8 mouse cellular contexts compared by ENCODE assay signal in genomic region chr10:59951211-59952151, GRCm38 (mm10). TPM values are rescaled to one million over a fixed set of nuclear protein-coding genes. Genes with fewer than 3 reads are reported as not detected.
DNase-seq lines count a peak whose midpoint lies in the region; ATAC-seq and TF ChIP-seq lines count a peak whose summit lies in the region.

Gene Ddit4 (minus strand): TSS chr10:59951834.

- H3ac ChIP-seq in myocyte (ENCODE audit: control insufficient read depth, insufficient read length), result peak within 1 kb of the TSS; percentile 84

- peak; percentile 100 for DNase-seq in A20 (ENCODE audit: low read depth, low spot score)
- peak; percentile 100 for DNase-seq in heart, embryonic 10.5 days (ENCODE audit: low spot score)
- DNase-seq in liver, adult 2 months (ENCODE audit: extremely low read depth, low read depth, low spot score), result peak; percentile 91
- DNase-seq in splenic B cell, adult 2 months (ENCODE audit: low read depth, low spot score), result peak; percentile 98

- H3K36me3 ChIP-seq in heart, embryonic 10.5 days, result peaks cover 9% of the 10 kb centered on the region; the same call in 1 of the 2 replicates
- H3K36me3 ChIP-seq in kidney, embryonic 16.5 days (ENCODE audit: insufficient read depth, low read length), result 0 out of 2 replicates have a peak, but pooled peaks cover 3% of the 10 kb centered on the region
- no peaks in the 10 kb centered on the region for H3K36me3 ChIP-seq in liver, adult 2 months (ENCODE audit: control insufficient read depth, insufficient read depth, low read length)
- H3K36me3 ChIP-seq in myocyte (ENCODE audit: control insufficient read depth, insufficient read depth), result peaks cover 15% of the 10 kb centered on the region
- H3K36me3 ChIP-seq in splenic B cell, adult 2 months (ENCODE audit: control insufficient read depth, insufficient read depth, low read length, poor library complexity, severe bottlenecking), result peaks cover 3% of the 10 kb centered on the region; the same call in 1 of the 2 replicates

- peak within 1 kb of the TSS; percentile 75 for H3K4me3 ChIP-seq in bone marrow macrophage, adult 2 months (ENCODE audit: insufficient read depth, low read length)
- H3K4me3 ChIP-seq in embryonic fibroblast, embryonic 13.5 days (ENCODE audit: insufficient read depth, low read length), result peak within 1 kb of the TSS; percentile 60
- peak within 1 kb of the TSS; percentile 88 for H3K4me3 ChIP-seq in heart, embryonic 10.5 days
- peak within 1 kb of the TSS; percentile 74 for H3K4me3 ChIP-seq in kidney, embryonic 16.5 days (ENCODE audit: low read length)
- H3K4me3 ChIP-seq in liver, adult 2 months (ENCODE audit: insufficient read depth, low read depth, low read length), result peak within 1 kb of the TSS; percentile 78
- peak within 1 kb of the TSS; percentile 98 for H3K4me3 ChIP-seq in myocyte

- H3K27me3 ChIP-seq in heart, embryonic 10.5 days (ENCODE audit: insufficient read depth, poor library complexity, severe bottlenecking), result peaks cover 7% of the 10 kb centered on the region
- H3K27me3 ChIP-seq in kidney, embryonic 16.5 days (ENCODE audit: insufficient read depth, low read length), result no peaks in the 10 kb centered on the region
- no peaks in the 10 kb centered on the region for H3K27me3 ChIP-seq in liver, adult 2 months (ENCODE audit: control insufficient read depth, insufficient read depth, low read length)
- H3K27me3 ChIP-seq in myocyte (ENCODE audit: control insufficient read depth, insufficient read depth, insufficient read length), result no peaks in the 10 kb centered on the region
- H3K27me3 ChIP-seq in splenic B cell, adult 2 months (ENCODE audit: control insufficient read depth, insufficient read depth, low read length, poor library complexity, severe bottlenecking), result no peaks in the 10 kb centered on the region

- H3K9me3 ChIP-seq in heart, embryonic 10.5 days, result no peaks in the 10 kb centered on the region
- no peaks in the 10 kb centered on the region for H3K9me3 ChIP-seq in kidney, embryonic 16.5 days (ENCODE audit: low read length)

- TF ChIP-seq POLR2A in bone marrow macrophage, adult 2 months (IDR thresholded peaks at IDR 0.05; ENCODE audit: borderline replicate concordance, low read depth, low read length), result peak; percentile 98; the same call in 1 of the 2 replicates
- peak; percentile 100 for TF ChIP-seq POLR2A in embryonic fibroblast, embryonic 13.5 days (IDR thresholded peaks at IDR 0.05; ENCODE audit: low read depth, low read length)
- TF ChIP-seq POLR2A in liver, adult 2 months (IDR thresholded peaks at IDR 0.05; ENCODE audit: extremely low read depth, insufficient read depth, low read length), result peak; percentile 100
- peak; percentile 100 for TF ChIP-seq POLR2A in myocyte (IDR thresholded peaks at IDR 0.05; ENCODE audit: insufficient read length, low read depth)

- WGBS in heart, embryonic 10.5 days, result under 1% methylated on average over 76 of the region's 76 CpGs
- under 1% methylated on average over 76 of the region's 76 CpGs for WGBS in kidney, embryonic 16.5 days
- under 1% methylated on average over 76 of the region's 76 CpGs for WGBS in liver, adult 2 months

- peak within 1 kb of the TSS; percentile 87 for H3K27ac ChIP-seq in bone marrow macrophage, adult 2 months (ENCODE audit: insufficient read depth, low read depth, low read length)
- peak within 1 kb of the TSS; percentile 84 for H3K27ac ChIP-seq in embryonic fibroblast, embryonic 13.5 days (ENCODE audit: insufficient read depth, low read length)
- H3K27ac ChIP-seq in heart, embryonic 10.5 days, result peak within 1 kb of the TSS; percentile 97
- H3K27ac ChIP-seq in kidney, embryonic 16.5 days (ENCODE audit: low read length), result peak within 1 kb of the TSS; percentile 89
- H3K27ac ChIP-seq in liver, adult 2 months (replicated peaks; ENCODE audit: insufficient read depth, low read depth, low read length), result peak within 1 kb of the TSS; percentile 91

- peak within 1 kb of the TSS; percentile 95 for H3K9ac ChIP-seq in kidney, embryonic 16.5 days (replicated peaks; ENCODE audit: low read length)
- H3K9ac ChIP-seq in liver, adult 2 months (ENCODE audit: low read depth, low read length), result peak within 1 kb of the TSS; percentile 82

- peak; percentile 97 for ATAC-seq in kidney, embryonic 16.5 days (ENCODE audit: low FRiP score, low TSS enrichment)

- H3K79me2 ChIP-seq in liver, adult 2 months (ENCODE audit: control insufficient read depth, insufficient read depth, low read length), result no peaks in the 10 kb centered on the region
- H3K79me2 ChIP-seq in myocyte (ENCODE audit: control insufficient read depth, insufficient read depth), result peaks cover 29% of the 10 kb centered on the region

- no peak; the same call in 1 of the 2 replicates for TF ChIP-seq CTCF in bone marrow macrophage, adult 2 months (IDR thresholded peaks at IDR 0.05; ENCODE audit: low read depth, low read length)
- no peak for TF ChIP-seq CTCF in embryonic fibroblast, embryonic 13.5 days (IDR thresholded peaks at IDR 0.05; ENCODE audit: borderline replicate concordance, insufficient read depth, low read length)
- TF ChIP-seq CTCF in liver, adult 2 months (IDR thresholded peaks at IDR 0.05; ENCODE audit: low read depth, low read length), result no peak

- H3K4me2 ChIP-seq in kidney, embryonic 16.5 days (replicated peaks; ENCODE audit: low read depth, low read length), result peak within 1 kb of the TSS; percentile 66
- peak within 1 kb of the TSS; percentile 85 for H3K4me2 ChIP-seq in myocyte (ENCODE audit: low read depth)

- peaks cover 27% of the 10 kb centered on the region for H3K4me1 ChIP-seq in bone marrow macrophage, adult 2 months (ENCODE audit: control insufficient read depth, insufficient read depth, low read length)
- H3K4me1 ChIP-seq in embryonic fibroblast, embryonic 13.5 days (ENCODE audit: control insufficient read depth, insufficient read depth, low read length), result peaks cover 6% of the 10 kb centered on the region; the same call in 1 of the 2 replicates
- H3K4me1 ChIP-seq in heart, embryonic 10.5 days, result peaks cover 58% of the 10 kb centered on the region
- peaks cover 42% of the 10 kb centered on the region for H3K4me1 ChIP-seq in kidney, embryonic 16.5 days (ENCODE audit: insufficient read depth, low read length)
- peaks cover 12% of the 10 kb centered on the region for H3K4me1 ChIP-seq in liver, adult 2 months (ENCODE audit: control insufficient read depth, insufficient read depth, low read length)

TF ChIP-seq in myocyte, 11 proteins besides CTCF, POLR2A, EP300 and RAD21:
- TF ChIP-seq SRF (IDR thresholded peaks at IDR 0.05; ENCODE audit: control insufficient read depth, insufficient read length, low read depth), result peak; percentile 69
- peak; percentile 53 for TF ChIP-seq REST (IDR thresholded peaks at IDR 0.05; ENCODE audit: insufficient read depth, insufficient read length)
- no peak for TF ChIP-seq E2F4 (IDR thresholded peaks at IDR 0.05; ENCODE audit: insufficient read depth)
- TF ChIP-seq MYOG (IDR thresholded peaks at IDR 0.05; ENCODE audit: control insufficient read depth in 1 of 3, insufficient read depth in 1 of 3, insufficient read length in 2 of 3, low read depth in 2 of 3), result peak; percentile 3 to 77 (median 22)
- peak in 2 of 3 experiments; percentile 59 to 70 for TF ChIP-seq MYOD1 (IDR thresholded peaks at IDR 0.05; ENCODE audit: control insufficient read depth in 1 of 3, insufficient read length in 2 of 3, low read depth in 2 of 3)
- no peak for TF ChIP-seq TCF3 (IDR thresholded peaks at IDR 0.05; ENCODE audit: insufficient read length, low read depth)
- no peak for TF ChIP-seq CEBPB (IDR thresholded peaks at IDR 0.05; ENCODE audit: insufficient read depth, poor library complexity, severe bottlenecking)
- no peak for TF ChIP-seq MAX (IDR thresholded peaks at IDR 0.05; ENCODE audit: low read depth)
- TF ChIP-seq USF1 (IDR thresholded peaks at IDR 0.05; ENCODE audit: low read depth), result no peak
- TF ChIP-seq TCF12 (IDR thresholded peaks at IDR 0.05; ENCODE audit: insufficient read depth, poor library complexity, severe bottlenecking), result peak; percentile 20
- peak; percentile 100 for TF ChIP-seq POLR2AphosphoS2 (IDR thresholded peaks at IDR 0.05; ENCODE audit: insufficient read length, low read depth)

RNA-seq across cellular contexts. Expression of gene Ddit4, which starts in this region (rescaled TPM):
- polyA plus RNA-seq in bone marrow macrophage, adult 2 months (2012; ENCODE audit: insufficient read depth, insufficient read length, missing spikeins), result 3.4 and 3.5 TPM in 2 replicates
- 150 and 156 TPM in 2 replicates for polyA plus RNA-seq in embryonic fibroblast, embryonic 13.5 days (2011; ENCODE audit: insufficient read length, low read depth, missing spikeins)
- polyA plus RNA-seq in heart, embryonic 10.5 days (2016; fragmentation: Nextera tagmentation; extraction: Ambion mirVana), result 17.6 and 32.8 TPM in 2 replicates
- polyA plus RNA-seq in kidney, embryonic 16.5 days (2015; fragmentation: Nextera tagmentation; extraction: Ambion mirVana), result 30.6 and 31.9 TPM in 2 replicates
- total RNA-seq in liver, adult 2 months (2014; rRNA removed), result 5.2 and 8.8 TPM in 2 replicates
- 13.6 and 16.4 TPM in 2 replicates for polyA plus RNA-seq in liver, adult 2 months (2012; rRNA removed)
- 266 TPM for polyA plus RNA-seq in myocyte (2012; fragmentation: generic; extraction: Trizol)

Comparison
In these comparisons a context has a peak if more than half of its experiments do, and no peak if none do; other contexts are left out.
1. Peak in every context shown above with its lines: DNase-seq, ATAC-seq, H3K4me3 ChIP-seq and H3K27ac ChIP-seq.